Mouse (Mus musculus) yolk sac, embryonic 10.5 days (tissue): ENCODE data around the gene Keap1.
"Not testable (repeated sequence)": the region's sequence is repeated elsewhere in the genome, so short reads cannot be mapped to it uniquely, and the experiment has no call there.

ENCODE experiments used
- DNase-seq: peaks from one replicate; pipeline ENCODE4 v3.0.0-alpha.2; 2017; ENCODE audit warnings: low spot score

Gene Keap1

DNA sequence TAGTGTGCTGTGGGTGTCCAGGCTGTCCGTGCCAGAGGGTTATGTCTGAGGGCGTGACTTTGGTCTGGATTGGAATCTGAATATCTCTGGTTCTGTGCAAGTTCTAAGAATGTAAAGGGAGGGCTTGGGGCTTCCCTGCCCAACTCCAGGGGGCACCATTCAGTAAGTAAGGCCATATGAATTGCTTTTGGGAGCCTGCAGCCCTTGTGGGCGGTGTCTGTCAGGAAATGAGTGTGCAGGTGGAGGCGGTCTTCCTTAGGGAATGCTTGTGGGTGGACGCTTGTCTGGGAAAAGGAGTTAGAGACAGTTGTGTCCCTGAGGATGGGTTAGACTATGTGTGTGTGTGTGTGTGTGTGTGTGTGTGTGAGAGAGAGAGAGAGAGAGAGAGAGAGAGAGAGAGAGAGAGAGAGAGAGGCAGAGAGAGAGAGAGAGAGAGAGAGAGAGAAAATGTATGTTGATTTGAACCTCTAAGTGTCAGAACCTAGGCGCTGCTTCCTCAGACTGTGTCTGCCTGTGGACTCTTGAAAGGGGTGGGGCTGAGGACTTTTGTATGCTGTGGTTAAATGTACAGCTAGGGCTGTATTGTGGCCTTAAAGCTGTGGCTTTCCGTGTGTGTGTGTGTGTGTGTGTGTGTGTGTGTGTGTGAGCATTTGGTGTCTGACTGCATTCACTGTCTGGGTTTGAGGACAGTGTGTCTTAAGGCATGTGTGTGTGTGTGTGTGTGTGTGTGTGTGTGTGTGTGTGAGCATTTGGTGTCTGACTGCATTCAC lies 43.2 kb downstream of the Keap1 start:
- DNase-seq = not testable (repeated sequence)

DNA sequence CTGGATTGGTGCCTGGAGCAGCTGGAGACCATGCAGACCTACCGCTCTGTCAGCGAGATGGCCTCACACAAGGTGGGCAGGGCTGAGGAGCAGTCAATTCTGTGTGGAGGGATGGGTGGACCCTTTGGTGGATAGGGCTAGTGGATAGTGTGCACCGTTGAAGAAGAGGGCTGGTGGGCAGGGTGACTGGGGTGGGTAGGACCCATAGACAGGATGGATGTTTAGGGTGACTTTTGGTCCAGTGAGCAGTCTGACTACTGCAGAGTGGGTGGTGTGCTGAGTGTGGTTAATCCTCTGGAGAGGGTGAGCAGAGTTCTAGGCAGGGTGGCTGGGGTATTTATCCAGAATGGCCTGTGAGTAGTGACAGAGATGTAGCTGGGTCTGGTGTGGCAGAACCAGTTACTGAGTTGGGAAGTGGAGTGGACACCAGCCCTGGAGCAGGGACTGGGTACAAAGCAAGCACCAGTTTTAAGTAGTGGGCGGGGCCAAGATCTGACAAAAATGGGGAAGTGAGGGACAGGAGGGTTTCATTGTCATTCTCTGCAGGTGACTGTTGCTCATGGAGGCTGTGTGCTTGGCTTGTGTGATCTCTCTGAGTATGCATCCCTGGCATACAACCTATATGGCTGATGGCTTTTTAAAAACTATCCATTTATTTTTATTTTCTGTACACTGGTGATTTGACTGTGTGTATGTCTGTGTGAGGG lies 44.2 kb downstream of the Keap1 start:
- DNase-seq = no peak

DNA sequence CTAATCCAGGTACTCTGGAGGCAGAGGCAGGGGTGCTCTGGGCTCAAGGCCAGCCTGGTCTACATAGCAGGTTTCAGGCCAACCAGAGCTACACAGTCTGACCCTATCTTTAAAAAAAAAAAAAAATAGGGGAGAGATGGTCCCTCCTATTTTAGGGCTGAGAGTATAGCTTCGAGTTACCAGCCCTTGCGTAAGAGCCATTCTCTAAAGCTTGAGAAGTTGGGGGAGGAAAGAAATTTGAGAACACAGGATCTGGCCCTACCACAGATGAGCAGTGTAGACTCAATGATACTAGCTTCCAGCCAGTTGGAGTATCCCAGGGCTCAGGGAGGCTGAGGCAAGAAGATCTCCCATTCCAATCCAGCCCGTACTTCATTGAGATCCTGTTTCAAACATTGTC lies 45.4 kb downstream of the Keap1 start:
- no peak for DNase-seq

DNA sequence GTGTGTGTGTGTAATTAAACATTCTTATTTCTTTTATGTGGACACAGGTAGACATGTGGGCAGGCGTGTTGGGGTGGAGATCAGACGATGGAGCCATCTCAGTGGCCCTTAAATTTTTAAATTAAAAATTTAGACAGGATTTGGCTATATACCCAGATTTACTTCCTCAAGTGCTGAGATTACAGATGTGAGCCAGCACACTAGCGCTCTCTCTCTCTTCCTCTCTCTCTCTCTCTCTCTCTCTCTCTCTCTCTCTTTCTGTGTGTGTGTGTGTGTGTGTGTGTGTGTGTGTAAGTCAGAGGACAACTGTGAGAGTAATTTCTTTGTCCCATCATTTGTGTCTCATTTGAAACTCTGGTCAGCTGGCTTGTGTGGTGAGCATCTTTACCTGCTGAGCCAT lies 48.5 kb downstream of the Keap1 start:
- DNase-seq = no peak

DNA sequence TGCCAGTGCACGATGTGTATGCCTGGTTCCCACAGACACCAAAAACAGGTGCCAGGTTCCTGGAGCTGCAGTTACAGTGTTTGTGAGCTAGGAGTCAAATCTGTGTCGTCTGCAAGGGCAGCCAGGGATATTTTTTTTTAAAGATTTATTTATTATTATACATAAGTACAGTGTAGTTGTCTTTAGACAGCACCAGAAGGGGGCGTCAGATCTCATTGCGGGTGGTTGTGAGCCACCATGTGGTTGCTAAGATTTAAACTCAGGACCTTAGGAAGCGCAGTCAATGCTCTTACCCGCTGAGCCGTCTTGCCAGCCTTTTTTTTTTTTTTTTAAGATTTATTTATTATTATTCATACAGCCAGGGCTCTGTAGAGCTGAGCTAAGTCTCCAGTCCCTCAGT lies 49.3 kb downstream of the Keap1 start:
- no peak for DNase-seq

DNA sequence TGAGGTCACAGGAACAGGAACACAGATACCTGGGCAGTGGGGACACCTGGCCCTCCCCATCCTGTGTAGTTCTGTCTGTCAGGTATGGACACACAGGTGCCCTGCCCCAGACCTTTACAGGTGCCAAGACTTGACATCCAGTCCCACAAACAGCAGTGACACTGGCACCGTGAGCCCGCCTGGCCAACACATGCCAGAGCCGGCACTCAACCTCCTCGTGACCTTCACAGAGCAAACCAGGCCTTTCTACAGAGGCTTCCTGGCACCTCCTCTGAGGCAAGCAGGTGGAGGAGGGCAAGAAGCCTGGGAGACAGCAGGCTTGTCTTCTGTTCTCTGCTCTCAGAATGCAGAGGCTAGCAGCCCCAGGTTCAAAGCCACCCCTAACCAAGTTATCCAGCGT lies 53.7 kb downstream of the Keap1 start:
- no peak for DNase-seq

DNA sequence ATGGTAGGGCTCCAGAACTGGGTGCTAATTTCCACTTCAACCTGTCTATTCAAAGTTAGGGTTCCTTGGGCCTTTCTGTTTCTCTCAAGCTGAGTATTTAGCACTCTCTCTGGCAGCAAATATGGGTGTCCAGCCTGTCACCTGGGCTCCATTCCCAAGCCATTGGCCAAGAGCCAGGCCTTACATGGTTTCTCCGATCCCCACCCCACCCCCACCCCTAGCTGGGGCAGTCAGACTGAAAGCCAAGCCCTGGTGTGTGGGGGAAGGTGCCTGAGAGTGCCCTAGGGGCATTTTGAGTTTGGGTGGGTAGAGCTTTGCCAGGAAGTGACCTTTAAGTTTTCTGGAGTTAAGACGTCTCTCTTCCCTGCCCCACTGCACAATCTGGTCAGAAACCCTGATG lies 54.4 kb downstream of the Keap1 start:
- no peak for DNase-seq

DNA sequence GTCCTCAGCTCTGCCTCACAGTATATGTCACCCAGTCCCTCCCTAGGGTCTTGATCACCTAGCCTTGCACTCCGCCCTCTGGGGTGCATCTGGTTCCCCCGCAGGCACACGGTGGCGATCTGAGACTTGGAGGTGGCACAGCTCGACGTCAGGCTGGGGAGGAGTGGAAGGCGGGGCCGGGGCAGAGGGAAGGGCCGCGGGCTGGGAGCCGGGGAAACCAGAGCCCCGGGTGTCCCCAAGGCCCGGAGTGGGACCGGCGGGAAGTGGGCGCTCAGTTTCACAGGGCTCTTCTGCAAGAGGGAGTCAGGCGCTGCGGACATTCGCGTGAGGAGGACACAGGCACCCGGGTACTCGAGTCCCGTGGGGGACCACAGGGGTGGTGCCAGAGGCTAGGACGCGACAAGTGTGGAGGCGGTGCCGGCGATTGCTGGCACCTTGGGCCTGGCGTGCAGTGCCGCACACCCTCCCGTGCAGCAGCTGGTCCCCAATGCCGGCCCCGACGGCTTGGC lies 55.2 kb downstream of the Keap1 start:
- no peak for DNase-seq

DNA sequence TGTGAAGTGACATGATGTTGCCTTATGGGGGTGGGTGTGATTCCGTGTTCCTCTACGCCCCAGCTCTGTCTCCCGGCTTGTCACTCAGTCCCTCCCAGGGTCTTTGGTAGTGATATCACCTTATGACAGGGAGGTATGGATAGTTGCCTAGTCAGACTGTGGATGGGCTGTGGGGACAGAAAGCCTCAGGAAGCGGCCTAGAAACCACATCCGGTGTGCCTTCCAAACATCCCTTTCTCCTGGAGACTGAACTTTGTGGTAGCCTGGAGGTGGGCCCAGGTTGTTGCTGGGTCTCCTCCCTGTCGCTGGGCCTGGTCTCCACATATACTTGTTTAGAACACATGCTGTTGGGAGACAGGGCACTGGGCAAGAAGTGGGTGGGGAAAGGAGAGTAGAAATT lies 55.7 kb downstream of the Keap1 start:
- no peak for DNase-seq

DNA sequence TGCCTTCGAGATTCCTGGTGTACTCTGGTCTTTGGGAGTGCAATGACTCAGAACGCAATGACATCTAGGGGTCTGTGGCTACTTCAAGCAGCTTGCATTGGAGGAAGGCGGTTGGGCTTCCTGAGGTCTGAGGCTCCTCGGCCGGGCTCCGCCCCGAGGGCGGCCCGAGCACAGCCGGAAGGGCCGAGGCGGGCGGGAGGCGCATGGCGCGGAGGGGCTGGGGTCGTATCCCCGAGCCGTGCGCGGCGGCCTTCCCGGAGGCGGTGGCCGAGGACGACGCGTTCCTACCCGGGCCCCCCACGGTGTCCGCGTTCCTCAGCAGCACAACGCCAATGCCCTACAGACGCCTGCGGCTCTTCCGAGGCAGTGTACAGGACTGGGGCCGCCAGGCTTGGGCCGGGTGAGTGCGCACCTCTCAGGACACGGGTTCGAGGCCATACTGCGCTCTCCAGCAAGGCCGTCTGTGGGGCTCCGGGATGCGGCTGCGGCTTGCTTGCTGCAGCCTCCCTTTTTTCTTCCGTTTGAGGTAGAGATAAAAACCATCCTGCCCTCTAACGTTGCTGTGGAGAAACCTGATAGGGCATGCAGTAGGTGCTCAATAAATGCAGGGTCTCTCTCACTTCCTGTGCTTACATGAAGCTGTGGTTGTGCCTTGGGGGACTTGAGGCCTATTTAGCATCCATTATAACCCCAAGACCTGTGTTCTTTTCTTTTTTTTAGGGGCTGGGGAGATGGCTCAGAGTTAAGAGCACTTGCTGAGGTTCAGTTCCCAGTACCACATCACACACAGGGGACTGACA lies 57.5 kb downstream of the Keap1 start:
- DNase-seq = peak; percentile 61

DNA sequence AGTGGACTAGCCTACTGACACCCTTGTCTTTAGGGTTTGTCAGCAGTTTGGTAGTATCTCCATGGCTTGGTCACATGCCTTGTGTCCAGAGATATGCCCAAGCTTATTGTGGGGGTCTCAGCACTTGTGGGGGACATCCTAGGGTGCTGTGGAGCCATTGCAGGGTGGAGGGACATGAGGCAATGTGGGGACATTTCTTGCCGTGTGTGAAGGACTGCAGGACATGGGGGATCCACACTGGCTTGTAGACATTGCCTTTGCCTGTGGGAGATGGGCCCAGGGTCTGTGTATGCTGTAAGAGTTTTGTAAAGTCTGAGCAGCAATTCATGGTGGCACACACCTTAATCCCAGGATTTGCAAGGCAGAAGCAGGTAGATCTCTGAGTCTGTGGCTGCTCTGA lies 58.3 kb downstream of the Keap1 start:
- no peak for DNase-seq

DNA sequence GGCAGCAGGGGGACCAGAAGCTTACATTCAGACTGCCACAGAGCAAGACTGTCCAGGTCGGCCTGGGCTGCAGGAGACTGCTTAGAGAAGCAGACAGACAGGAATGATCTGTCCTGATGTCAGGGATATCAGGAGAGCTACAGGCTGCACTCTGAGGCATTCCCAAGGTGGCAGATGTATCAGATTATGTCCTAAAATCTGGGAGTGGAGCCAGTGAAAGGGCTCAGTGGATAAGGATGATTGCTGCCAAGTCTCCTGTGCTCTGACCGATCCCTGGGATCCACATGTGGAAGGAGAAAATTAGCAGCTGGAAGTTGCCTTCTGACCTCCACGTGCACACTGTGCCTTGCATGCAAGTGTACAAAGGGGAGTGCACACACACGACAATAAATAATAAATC lies 58.8 kb downstream of the Keap1 start:
- DNase-seq = no peak
